Mouse (Mus musculus): ENCODE data around the gene Txnrd1.
A peak's percentile ranks its signal among the peaks of the same experiment; 100 is the strongest.

The Txnrd1 gene

GRCm38 (mm10) chr10:82868418-82869086 lies 34.8 kb downstream of the Txnrd1 start:
- no peak for DNase-seq

- DNase-seq = no peak
These were observed 41.7 kb downstream of the Txnrd1 start for GRCm38 (mm10) chr10:82875446-82875845.

- peak; percentile 57 to 66 for DNase-seq
These were observed 42.5 kb downstream of the Txnrd1 start for GRCm38 (mm10) chr10:82876076-82876796.

GRCm38 (mm10) chr10:82887354-82887753 lies 53.6 kb downstream of the Txnrd1 start:
- no peak for DNase-seq

DNA sequence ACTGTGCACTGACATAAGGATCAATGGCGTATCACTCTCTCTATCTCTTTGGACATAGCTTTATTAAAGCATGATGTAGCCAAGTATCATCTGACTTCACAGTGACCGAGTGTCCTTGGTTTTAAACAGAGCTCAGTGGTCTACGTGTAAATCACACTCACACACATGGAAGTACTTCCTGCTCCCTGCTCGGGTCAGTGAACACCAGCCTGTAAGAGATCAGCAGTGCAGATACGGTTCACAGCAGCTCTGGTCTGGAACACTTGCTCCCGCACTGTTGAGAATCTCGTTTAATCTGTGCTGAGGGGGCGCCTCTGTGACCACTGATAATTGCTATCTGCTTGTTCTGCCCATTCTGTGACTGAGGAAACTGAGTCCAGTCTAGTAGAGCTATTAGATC lies 54.8 kb downstream of the Txnrd1 start:
- no peak for DNase-seq

- peak; percentile 77 to 86 for DNase-seq
These were observed 55.8 kb downstream of the Txnrd1 start for GRCm38 (mm10) chr10:82889447-82889973.

GRCm38 (mm10) chr10:82890936-82891335 lies 57.2 kb downstream of the Txnrd1 start:
- no peak for DNase-seq

GRCm38 (mm10) chr10:82891427-82891826 lies 57.7 kb downstream of the Txnrd1 start:
- DNase-seq = no peak

DNA sequence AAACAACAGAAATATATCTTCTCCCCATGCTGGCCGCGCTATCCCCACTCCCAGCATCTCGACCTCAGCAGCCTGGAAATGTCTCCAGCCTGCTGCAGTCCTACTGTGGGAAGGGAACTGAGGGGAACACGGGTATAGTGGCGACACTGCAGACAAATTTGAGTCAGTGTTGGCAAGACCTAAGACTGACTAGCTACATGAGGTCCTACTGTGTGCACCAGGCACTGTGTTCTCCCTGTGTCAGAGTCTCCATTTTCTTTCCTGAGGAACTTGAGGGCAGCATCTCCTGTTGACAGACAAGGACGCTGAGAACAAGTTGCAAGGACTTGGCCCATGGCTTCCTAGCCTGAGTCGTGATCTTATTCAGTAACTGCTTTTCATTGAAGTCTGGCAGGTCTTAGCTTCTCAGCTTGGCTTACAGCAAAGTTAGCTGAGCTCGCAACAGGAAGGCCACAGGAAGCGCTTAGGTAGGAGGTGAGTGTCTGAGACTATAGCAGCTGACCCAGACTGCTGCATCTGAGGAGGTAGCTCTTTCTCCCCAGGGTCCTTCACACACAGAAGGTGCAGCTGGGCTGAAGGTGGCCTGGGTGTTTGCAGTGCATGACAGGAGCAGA lies 58.8 kb downstream of the Txnrd1 start:
- DNase-seq = no peak

DNA sequence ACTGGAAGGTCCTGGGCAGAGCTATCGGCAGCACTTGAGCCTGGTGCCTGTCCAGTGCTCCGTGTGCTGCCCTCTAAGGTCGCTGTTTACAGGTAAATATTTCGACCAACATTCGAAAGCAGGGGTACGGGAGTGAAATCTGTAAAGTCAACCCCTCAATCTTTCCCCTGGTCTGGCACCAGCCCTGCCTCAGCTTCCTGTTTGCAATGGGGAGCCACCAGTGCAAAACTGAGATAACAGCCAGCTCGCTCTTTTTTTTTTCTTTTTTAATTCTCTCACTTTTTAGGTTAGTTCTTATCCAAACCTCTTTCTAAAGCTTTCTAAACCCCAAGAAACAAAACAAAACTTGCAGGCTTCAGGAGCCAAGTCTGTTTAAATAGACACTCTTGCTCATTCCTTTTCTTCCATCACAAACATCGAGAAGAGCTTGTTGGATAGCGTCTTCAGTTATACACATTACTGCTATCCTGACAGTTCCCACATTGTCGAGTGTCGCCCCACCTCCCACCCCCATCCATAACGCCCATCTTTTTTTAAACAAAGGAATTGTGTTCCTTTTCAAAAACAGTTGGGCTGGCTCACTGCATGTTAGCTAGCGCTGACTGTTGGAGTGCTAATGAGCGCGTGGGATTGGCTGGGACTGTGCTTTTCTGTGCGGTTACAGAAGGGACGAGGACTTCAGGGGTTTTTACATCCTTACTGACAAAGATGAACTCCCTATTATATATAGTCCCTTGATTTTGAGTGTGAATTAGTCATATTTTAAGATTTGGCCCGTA lies 60.3 kb downstream of the Txnrd1 start:
- DNase-seq = no peak

DNA sequence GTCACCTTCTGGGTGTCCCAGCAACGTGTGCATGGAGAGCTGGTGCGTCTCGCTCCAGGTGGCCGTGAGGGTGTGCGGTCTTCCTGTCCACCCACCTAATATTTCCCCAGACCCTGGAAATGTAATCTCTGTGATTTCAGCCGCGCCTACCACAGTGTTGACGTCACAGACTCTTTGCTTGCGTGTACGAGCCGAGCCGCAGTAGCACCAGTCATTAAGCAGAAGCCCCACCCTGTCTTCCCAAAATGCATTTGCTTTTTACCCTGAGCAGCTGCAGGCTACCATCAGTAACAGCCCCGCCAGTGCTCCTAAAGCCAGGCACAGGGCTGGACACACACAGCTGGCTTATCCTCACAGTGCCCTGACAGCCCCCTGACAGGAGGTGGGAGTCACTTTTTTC lies 64.2 kb downstream of the Txnrd1 start:
- no peak for DNase-seq

DNA sequence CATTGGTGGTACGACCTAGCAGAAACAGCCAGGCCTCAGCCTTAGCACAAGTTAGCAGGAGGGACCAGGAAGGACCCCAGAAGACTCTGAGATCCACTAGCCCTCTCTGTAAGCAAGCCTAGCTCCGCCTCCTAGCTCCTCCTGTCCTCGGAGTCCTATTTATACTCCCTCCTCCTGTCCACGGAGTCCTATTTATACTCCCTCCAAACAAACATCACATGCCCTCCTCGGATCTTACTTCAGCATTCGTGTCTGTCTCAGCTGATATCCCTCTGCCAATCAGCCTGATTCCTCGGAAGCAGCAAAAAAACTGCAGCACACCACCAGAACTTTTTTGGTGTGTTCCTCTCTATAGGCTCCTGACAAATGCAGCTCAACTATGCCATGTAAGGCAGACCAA lies 65.1 kb downstream of the Txnrd1 start:
- peak in 1 of 2 experiments; percentile 16 for DNase-seq

DNA sequence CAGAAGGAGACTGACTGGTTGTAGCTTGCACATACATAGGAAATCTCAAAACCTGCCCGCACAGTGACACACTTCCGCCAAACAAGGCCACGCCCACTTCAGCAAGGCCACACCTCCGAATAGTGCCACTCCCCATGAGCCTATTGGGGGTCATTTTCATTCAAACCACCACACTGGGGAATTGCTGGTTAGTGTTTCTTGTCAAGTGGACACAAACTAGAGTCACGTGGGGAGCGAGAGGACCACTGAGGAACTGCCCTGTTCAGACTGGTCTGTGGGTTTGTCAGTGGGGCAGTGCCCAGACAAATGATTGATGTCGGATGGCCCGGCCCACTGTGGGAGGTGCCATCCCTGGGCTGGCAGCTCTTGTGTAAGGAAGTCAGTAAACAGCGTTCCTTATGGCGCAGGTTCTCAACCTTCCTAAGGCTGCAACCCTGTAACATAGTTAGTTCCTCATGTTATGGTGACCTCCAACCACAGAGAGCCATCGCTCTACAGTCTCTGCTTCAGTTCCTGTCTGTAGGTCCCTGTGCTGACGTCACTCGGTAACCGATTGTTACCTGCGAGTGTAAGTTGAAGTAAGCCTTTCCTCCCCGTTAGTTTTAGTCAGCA lies 66.2 kb downstream of the Txnrd1 start:
- peak in 1 of 2 experiments; percentile 17 for DNase-seq

GRCm38 (mm10) chr10:82900546-82900945 lies 66.8 kb downstream of the Txnrd1 start:
- DNase-seq = no peak

GRCm38 (mm10) chr10:82901436-82901835 lies 67.7 kb downstream of the Txnrd1 start:
- DNase-seq = peak; percentile 94 to 95

GRCm38 (mm10) chr10:82908526-82908925 lies 74.8 kb downstream of the Txnrd1 start:
- no peak for DNase-seq

DNA sequence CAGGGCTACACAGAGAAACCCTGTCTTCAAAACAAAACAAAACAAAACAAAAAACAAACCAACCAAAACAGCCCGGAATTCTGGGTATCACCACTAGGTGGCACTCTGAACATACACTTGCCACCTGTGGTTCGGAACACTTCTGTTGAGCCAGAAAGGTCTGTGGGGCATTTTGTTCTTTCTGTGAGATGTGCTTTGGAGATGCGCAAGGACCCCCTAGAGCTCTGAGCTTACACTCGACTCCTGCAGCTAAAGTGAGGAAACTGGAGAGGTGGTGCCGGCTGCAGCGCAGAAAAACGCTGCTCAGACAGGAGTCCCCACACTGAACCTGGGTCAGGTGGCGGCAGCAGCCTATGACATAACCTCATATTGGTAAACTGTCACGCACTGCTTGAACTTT lies 75.6 kb downstream of the Txnrd1 start:
- DNase-seq = peak; percentile 83

DNA sequence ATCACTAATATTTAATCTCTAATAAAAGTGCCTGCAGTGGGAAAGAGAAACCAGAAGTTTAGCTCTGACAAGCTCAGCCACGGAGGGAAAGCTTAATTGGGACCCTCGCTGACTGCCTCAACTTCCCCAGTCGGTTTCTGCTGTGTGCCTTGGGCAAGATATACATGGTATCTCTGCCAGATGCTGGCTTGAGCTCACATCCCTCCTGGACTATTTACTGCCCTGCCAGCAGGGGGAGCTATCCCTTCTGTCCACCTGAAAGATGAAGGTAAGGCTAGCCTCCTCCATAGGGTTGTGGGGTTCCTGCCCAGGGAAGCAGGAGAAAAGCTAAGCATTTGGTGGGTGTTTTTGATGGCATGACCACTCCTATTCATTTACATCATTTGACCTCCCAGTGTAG lies 76.4 kb downstream of the Txnrd1 start:
- peak; percentile 17 to 28 for DNase-seq

DNA sequence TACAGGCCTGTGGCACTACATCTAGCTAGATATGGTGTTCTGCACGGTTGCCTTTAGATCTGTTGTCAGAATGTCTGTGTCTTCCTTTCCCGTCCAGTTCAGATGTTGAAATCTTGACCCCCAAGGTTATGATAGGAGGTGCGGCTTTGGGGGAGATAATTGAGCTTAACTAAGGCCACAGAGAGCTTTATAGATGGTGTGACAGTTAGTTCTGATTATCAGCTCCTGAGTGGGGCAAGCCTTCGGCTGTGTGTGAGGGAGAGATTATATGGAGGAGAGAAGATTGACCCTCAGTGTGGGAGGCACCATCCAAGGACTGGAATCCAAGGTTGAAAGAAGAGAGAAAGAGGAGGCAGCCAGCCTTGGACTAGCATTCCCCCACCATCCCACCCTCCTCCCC lies 79.5 kb downstream of the Txnrd1 start:
- DNase-seq = no peak

- no peak for DNase-seq
These were observed 80.0 kb downstream of the Txnrd1 start for GRCm38 (mm10) chr10:82913772-82914171.

DNA sequence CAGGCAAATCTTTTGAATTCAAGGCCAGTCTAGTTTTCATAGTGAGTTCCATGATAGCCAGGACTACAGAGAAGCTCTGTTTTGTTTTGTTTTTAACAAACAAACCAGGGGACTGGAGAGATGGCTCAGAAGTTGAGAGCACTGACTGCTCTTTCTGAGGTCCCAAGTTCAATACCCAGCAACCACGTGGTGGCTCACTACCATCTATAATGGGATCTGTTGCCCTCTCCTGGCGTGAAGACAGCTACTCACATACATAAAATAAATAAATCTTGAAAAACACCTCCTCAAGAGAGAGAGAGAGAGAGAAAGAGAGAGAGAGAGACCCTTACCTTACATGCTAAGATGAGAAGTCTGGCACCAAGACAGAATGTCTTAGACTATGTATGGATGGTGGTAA lies 84.9 kb downstream of the Txnrd1 start:
- DNase-seq = no peak

DNA sequence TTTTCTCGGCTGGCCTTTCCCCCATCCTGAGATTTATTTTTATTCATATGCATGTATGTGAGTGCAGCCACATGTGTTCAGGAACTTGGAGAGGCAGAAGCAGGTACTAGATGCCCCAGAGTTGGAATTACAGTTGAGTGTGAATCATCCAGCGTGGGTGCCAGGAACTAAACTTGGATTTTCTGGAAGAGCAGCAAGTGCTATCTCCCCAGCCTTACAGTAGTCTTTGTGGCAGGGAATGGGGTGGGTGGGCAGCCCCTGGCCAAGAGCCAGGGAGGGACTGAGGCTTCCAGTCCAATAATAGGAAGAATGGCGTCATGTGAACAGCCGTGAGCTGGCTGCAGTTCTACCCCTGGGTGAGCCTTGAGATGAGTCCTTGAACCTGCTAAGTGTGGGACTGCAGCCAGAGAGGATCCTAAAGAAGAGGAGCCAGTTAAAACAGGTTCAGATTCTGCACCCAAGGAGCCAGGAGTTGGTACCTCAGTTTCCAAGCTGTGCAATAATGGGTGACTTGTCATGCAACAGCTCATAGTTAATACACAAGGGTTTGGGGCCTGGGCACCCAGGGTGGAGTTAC lies 85.7 kb downstream of the Txnrd1 start:
- no peak for DNase-seq
